Mouse (Mus musculus) left cerebral cortex, adult 11 months (tissue): Measurements from ENCODE around the gene Ccm2l.

ENCODE experiments used
- DNase-seq: peaks from one replicate; pipeline ENCODE4 v3.0.0; 2022; ENCODE audit warnings: low spot score

Gene Ccm2l

DNA sequence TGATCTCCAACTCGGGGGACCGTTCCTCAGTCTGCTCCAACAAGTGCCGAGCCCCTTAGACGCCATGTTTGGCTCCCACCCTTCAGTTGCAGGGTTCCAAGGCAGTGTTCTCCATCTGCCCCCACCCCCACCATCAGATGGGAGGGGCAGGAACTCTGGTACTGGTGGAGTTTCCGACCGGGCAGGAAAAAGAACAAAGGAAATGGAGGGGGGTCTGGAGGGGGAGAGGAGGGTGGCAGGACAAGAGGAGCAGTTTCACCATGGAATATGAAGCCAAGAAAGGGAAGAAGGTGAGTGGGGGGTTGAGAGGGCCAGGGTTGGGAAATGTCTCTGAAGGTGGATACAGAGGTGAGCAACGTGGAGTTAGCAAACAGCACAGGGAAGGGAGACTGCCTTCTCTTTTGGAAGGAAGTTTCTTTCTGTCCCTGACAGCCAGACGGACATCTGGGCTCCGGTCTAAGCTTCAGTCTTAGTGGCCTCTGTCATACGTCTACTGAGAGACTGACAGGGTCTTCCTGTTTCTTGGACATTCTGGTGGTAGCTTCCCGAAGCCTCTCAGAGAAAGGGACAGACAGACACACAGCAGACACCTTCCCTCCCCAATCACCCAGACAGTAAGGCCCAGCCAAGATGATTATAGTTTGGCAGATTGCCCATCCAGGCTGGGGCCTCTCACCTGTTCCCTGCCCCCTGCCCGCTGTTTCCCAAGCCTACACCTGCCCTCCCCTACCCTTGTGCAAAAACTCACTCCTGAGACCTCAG is at the start of gene Ccm2l:
Gene Ccm2l (plus strand): TSS at position 209 of the 762 bp plus-strand sequence.
- DNase-seq, result no peak

DNA sequence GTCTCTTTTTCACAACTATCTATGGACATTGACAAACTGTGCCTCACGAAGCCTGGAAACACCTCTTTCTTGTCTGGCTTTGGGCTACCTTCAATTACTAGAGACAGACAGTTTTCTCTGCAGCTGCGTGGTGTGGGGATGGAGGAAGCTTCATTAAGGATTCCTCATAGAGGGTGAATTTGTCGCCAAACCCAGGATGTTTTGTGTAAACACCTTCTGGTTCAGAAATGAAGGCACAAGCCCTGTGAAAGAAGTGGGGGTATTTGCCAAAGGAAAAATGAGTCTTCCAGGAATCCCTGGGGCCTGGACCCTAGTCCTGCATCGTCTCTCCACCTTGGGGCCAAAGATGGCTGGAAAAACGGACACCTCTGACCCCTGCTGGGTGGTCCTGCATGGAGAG is 49.0 kb upstream of the Ccm2l start:
- DNase-seq, result no peak

DNA sequence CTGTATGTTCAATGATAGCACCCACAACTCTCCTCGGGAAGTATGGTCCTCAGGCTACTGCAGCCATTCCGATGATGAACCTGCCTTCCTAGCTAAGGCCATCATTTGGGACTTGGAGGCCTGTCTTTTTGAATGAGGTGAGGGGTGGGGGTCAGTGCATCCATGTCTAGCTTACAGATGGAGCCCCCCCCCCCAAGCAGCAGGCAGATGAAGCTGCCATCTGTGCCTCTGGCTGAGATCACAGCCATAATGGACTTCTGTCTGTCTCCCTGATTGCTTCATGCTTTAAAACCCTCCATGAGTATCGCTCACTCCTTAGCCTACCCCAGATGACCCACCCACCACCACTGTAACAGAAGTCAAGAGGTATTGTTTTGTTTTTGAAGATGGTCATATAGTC is 46.4 kb upstream of the Ccm2l start:
- no peak for DNase-seq

DNA sequence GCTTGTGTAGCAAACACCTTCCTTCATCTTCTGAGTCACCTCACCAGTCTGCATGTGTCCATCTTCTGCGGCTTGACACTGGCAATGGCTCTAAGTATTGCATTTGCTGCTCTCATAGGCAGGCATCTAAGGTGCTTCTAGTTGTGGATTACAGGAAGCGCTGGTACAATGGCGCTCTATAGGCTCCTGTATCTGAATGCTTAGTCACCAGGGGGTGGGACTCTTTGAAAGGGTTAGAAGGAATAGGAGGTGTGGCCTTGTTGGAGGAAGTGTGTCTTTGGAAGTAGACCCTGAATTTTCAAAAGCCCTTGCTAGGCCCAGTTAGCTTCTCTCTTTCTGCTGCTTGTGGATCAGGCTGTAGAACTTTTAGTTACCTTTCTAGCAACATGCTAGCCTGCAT is 44.6 kb upstream of the Ccm2l start:
- DNase-seq, result no peak

DNA sequence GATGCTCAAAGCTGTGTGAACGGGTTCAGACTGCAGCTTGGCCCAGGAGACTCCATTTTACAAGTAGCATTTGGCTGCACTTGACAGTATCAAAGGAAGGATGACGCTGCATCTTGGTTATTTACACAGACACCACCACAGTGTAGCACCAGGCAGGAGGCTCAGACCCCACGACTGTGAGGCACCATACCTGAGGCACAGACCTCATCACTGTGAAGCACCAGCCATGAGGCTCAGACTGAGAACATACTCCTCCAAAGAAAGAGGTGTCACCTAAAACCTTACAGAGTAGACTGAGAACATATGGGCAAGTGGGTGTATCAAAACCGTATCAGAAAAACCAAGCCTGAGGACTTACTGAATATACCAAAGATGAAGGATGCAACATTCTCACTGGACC is 42.9 kb upstream of the Ccm2l start:
- DNase-seq, result no peak

DNA sequence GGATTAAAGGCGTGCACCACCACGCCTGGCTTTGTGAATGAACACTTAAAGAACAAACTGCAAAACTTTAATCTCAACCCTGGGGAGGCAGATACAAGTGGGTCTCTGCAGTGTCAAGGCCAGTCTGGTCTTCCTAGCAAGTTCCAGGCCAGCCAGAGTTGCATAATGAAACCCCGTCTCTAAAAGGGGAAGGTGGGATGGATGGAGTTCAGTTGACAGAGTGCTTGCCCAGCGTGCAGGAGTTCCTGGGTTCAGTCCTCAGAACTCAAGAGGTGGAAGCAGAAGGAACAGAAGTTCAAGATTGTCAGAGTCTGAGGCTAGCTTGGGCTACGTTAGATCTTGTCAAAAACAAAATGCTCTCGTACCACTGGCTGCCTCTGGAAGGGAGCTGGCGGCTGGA is 39.7 kb upstream of the Ccm2l start:
- no peak for DNase-seq

DNA sequence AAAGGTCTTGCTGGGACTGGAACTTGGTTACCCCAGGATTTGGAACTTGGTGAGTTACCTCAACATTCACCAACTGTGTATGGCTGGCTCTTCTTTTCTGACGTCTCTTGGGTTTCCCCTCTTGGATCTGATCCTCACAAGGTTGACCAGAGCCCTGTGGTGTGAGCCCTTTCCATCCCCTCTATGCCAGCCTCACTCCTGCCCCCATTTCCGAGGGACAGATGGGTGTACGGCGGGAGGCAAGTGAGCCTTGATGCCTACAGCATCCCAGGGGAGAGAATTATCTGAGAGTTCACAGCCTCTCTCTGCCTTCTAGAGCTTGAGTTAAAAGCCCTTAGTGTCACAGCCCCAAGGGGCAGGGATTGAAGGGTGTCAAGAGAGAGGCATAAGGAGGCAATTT is 38.3 kb upstream of the Ccm2l start:
- no peak for DNase-seq

DNA sequence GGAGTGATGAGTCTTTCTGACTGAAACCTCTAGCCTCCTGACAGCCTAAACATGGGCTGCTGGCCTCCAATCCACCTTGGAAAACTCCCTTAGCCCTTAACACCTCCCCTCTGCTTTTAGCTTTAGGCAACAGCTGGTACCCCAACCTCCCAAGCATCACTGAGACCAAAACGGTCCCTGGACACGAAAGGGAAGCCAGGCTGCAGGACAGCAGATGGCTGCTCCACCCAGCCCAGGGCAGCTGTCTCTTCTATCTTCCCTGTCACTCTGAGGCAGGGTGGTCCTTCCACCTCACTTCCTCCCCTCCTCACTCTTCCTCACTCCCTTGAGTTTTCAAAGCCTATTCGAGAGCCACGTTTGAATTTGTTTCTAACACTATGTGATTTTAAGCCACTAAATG is 35.3 kb upstream of the Ccm2l start:
- no peak for DNase-seq

DNA sequence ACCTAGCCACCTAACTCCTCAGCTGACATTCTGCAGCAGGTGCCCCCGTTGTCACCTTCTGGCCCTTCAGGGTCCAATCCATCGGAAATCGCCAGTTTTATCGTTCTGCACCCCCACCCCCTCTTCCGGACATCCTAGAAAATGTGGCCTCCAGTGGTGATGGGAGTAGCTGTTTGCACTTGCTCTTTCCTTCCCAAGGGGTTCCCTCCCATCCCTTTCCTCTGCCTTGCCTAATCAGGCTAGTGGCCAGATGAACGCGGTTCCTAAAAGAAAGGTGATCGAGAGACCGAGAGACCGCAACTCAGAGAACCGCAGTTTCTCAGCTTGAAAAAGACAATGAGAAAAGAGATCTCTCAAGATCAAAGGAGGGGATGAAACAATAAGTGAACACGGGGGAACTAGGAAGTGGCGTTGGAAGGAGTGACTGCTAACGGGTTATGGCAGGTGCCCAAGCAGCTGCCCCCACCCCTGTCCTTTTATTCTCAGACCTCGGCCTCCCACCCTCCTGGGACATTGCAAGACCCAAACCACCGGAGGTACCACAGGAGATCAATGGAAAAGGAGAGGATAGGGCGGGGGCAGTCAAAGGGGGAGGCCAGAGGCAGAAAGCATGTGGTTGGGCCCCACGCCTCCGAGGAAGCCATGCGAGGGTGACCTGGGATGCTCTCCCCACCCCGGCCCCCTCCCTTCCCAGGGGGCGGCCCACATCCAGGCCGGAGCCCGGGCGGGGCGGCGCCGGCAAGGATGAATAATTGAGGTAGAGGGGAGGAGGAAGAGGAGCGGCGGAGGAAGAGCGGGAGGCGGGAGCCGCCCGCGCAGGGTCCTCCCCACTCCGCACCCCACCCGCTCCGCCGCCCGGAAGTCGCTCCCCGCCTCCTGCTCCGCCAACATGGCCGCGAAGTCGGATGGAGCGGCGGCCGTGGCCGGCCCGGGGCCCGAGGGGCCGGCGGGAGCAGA is 34.4 kb upstream of the Ccm2l start, which contains the start of gene Xkr7:
Gene Xkr7 (plus strand): TSS at position 727 of the 957 bp plus-strand sequence.
- no peak for DNase-seq

DNA sequence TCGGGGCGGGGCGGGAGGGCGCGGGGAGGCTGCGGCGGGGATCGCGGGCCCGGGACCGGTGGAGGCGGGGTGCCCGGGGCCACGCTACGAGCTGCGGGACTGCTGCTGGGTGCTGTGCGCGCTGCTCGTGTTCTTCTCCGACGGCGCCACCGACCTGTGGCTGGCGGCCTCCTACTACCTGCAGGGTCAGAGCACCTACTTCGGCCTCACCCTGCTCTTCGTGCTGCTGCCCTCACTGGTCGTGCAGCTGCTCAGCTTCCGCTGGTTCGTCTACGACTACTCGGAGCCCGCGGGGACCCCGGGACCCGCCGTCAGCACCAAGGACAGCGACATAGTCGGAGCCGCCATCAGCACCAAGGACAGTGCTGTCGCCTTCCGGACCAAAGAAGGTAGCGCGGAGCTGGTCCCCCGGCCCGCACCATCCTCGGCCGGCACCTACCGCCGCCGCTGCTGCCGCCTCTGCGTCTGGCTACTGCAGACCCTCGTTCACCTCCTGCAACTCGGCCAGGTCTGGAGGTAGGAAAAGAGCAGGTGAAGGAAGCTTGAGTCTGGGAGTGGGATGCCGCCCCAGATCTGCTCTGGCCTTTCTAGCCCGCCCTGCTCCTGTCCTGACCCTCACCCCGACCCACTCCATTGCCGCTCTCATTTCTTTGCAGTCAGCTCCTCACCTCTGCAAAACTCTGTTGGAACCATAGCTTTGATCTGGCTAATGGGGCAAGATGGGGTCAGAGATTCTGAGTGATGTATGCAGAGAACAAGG is 33.5 kb upstream of the Ccm2l start:
- DNase-seq, result no peak

DNA sequence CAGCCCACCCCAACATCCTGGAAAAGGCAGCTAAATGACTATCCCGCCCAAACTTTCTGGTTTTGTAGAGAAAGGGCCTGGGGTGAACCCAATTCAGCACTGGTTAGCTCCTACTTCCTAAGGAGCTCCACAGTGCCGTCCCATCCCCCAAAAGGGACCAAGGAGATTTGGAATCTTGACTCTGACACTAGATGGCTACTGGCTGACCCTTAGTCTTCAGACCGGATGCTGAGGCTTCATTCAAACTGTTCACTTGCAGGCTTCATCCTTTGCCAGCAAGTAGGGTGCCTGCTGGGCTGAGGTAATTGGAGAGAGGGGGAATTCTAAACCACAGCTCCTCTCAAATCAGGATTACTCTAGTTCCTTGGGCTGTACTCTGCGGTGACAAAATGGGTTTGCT is 32.8 kb upstream of the Ccm2l start:
- no peak for DNase-seq

DNA sequence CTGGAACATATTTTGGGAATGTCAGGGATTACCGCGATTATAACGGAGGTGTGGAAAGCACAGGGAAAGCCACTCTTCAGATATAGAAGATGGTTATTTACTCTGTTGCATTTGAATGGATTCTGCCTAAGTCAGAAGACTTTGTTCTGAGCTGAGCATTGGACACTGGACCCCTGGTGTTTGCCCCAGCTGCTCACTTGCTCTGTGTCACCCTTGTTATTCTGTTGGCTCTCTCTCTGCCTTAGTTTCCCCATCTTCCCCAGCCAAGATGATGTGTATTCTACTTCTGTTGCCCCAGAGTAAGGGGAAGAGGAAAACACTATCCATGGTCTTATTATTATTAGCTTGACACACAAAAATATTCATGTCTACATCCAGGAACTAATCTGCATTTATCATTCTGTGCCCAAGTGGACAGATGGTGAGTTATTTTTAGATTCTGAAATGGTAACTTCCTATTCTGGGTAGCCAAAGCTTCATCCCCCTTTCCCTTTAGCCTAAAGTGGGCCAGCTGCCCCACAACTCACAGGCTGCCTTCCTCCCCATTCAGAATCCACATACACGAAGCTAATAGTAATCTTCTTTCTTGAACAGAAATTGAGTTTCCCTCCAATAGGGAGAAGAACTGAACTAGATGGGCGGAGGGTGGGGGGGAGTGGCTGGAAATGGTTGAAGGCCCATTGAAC is 32.1 kb upstream of the Ccm2l start:
- no peak for DNase-seq

DNA sequence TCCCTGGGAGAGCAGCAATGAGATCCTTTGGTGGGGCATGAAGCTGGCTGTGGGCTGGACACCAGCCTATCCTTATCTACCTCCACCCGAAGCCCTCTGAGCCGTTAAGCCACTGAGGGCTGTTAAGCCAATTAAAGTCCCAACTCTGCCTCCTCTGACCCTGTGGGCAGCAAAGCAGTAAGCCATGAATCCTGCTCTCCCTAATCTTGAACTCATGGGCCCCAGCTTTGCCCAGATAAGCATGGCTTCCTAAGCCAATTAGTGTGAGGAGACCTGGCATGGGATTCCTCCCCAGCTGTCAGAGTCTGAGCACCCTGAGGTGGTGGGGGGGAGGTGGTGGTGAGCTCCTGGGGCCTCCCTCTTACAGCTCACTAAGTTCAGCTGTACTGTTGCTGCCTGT is 29.1 kb upstream of the Ccm2l start:
- DNase-seq, result no peak

DNA sequence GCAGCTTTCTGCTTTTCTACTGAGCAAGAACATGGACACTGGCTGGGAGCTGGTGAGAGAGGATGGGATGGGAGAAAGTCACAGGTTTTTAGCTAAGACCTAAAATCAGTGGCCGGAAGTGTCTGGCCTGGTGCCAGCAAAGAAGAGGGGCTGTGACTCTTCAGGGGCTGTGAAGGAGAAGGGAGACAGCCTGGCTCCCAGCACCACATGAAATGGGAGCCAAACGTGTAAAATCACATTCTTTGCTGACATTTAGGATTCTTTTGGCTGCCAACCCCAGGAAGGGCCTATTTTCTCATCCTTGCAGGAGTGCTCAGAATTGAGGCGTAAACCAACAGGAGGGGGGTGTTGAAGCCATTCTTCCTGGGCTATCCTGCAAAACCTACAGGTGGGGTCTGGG is 21.9 kb upstream of the Ccm2l start:
- no peak for DNase-seq

DNA sequence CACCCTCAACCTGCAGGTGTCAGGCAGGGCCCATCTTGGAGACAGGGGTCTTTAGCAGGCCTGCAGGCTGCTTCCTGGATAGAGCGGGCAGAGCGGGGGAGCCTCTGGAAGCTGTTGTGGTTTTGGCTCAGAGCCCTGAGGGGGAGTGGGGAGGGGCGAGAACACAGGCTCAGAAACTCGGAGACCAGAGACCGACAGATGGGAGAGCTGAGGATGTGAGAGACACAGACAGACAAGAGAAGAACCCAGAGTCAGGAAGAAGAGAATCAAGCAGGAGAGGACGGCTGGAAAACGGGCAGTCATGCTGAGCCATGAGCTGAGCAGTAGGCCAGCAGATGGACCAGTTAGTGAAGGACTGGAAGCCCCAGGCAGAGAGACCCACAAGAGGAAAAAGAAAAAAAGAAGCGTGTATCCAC is 19.9 kb upstream of the Ccm2l start:
- DNase-seq, result no peak

DNA sequence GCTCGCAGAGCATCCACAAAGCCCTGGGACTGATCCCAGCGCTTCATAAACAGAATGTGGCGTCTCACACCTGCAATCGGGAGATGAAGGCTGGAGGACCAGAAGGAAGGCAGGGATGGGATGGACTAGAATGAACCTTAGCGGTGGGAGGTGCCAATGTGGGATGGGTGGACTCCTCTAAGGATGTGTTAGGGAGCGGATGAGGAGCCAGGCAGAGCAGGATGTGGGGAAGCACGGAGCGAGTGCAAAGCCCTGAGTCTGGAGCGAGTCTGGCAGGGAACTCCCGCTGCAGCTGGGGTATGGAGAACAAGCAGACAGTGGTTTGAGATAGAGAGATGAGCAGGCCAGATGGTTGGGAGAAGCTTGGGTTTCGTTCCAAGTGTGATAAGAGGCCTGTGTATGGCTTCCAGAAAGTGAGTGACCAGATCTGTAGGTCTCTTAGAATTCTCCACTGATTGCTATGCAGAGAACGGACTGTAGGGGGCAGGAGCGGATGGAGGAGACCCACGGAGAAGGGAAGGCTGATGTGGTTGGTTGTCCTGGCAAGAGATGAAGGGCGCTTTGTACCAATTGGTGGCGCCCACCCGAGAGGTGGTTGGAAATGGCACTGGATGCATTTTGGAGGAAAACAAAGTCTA is 17.8 kb upstream of the Ccm2l start:
- DNase-seq, result no peak

DNA sequence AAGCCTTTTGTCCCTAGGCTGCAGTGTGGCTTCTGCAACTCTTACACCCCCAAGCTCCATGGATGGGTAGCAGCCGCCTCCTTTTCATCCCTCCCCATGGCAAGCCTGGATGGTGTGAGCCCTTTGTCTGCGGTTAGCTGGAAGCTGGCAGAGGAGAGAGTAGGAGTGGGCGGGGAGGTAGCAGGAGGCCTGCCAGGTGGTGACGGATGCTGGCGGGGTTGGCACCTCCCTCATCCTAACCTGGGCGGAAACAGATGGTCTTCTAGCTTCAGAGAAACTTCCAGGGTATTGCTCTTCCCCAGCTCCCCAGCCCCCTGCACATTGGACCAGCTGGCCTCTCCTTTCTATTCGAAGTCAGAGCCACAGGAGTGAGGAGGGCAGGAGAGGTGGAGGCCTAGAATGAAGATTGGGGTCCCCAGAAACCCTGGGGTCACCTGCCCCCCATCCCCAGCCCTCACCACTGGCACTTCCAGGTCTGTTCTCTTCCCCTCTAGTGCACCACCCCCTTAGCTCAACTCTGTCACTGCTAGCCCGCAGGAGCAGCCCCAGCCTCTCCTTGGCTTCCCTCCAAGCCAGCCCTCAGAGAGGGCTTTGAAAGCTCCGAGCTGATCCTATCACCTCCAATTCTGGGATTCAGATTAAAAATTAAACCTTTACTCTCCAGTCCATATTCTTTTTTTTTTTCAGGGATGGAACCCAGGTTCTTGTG is 16.3 kb upstream of the Ccm2l start:
- DNase-seq, result no peak

DNA sequence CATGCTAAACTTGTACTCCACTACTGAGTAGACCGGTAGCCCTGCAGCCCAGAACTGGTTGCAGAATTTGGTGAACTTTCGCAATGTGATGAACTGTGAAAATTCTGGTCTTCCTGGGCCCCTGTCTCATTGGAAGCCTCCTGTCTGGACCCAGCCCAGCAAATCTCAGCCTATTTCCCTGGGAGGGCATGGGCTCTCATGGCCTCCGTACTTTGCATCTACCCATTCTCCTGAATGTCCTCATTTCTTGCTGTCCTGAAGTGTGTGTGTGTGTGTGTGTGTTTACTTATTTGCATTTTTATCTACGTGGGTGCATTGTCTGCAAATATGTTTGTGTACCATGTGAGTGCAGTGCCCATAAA is 15.8 kb upstream of the Ccm2l start:
- DNase-seq, result no peak

DNA sequence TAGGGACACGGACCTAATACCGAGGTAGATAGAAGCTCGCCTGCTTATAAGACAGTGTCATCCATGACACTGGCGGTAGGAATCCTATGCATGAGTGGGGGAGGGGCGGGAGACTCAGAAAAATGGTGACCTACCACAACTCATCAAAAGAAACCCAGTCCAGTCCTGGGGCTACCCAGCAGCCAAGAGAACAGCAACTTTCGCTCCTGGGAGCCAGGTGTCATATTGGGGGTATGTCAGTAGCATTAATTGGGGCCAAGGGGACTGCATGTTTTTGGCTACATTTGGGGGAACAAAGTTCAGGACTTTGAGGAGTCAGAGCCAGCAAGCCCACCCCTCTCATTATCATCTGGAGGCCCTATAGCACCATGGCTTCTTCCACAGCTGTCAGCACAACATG is 14.7 kb upstream of the Ccm2l start:
- DNase-seq, result no peak

DNA sequence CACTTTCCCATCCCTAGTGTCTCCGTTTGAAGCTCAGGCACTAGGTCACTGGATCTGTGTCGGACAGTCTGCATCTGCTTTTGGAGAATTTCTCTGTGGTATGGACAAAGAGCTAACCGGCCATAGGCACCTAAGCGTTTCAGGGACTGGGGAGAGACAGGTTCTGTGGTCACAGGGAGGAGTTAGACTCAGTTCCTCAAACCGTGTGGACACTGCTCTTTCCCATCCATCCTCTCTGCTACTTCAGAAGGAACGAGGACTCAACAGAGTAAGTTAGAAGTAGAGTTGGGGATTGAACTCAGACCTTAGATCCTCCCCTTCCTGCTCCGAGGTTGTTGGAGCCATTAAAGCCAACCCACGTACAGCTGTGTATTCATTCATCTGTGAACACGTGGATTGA is 14.2 kb upstream of the Ccm2l start:
- no peak for DNase-seq
